Mouse (Mus musculus) stomach, postnatal 0 days (tissue): ENCODE data around the gene Dennd2d. TPM values are rescaled to one million over a fixed set of nuclear protein-coding genes. Genes with fewer than 3 reads are reported as not detected.

Source experiments
- ATAC-seq: fragments of 200-750 bp; cut with Nextera tagmentation; 2 replicates; pipeline ENCODE4 v1.8.0; 2017; ENCODE audit not compliant: low FRiP score, low TSS enrichment
- DNase-seq: peaks from one replicate; pipeline ENCODE4 v3.0.0-alpha.2; 2016; ENCODE audit warnings: low spot score
- H3K27ac ChIP-seq: fragments of 300-500 bp; sonication (generic); replicated peaks from 2 replicates; pipeline ENCODE4 v1.5.1; 2014; ENCODE audit warnings: mild to moderate bottlenecking, control low read depth
- H3K27me3 ChIP-seq: fragments of 300-500 bp; sonication (generic); 2 replicates; pipeline ENCODE4 v1.6.1; 2014; ENCODE audit warnings: low read length; ENCODE audit not compliant: control insufficient read depth, insufficient read depth
- H3K36me3 ChIP-seq: fragments of 300-500 bp; sonication (generic); 2 replicates; pipeline ENCODE4 v1.6.1; 2014; ENCODE audit warnings: low read length, mixed read lengths; ENCODE audit not compliant: control insufficient read depth, insufficient read depth
- H3K4me1 ChIP-seq: fragments of 300-500 bp; sonication (generic); replicated peaks from 2 replicates; pipeline ENCODE4 v1.6.1; 2014; ENCODE audit warnings: antibody characterized with exemption; ENCODE audit not compliant: control insufficient read depth, insufficient read depth
- H3K4me2 ChIP-seq: fragments of 300-500 bp; sonication (generic); replicated peaks from 2 replicates; pipeline ENCODE4 v1.6.1; 2014; ENCODE audit warnings: low read depth, mild to moderate bottlenecking, control low read depth, moderate library complexity
- H3K4me3 ChIP-seq: fragments of 300-500 bp; sonication (generic); 2 replicates; pipeline ENCODE4 v1.5.1; 2014; ENCODE audit warnings: low read depth, low read length, control low read depth
- H3K9ac ChIP-seq: fragments of 300-500 bp; sonication (generic); 2 replicates; pipeline ENCODE4 v1.6.1; 2014; ENCODE audit warnings: mild to moderate bottlenecking, low read length, control low read depth, mixed read lengths
- H3K9me3 ChIP-seq: fragments of 300-500 bp; sonication (generic); 2 replicates; pipeline ENCODE4 v1.6.1; 2016; ENCODE audit warnings: low read length; ENCODE audit not compliant: control insufficient read depth
- CTCF ChIP-seq: IDR thresholded peaks from 2 replicates; pipeline ENCODE4 v1.5.1; 2016; ENCODE audit warnings: antibody characterized with exemption, low read depth, mild to moderate bottlenecking, moderate library complexity
- EP300 ChIP-seq: optimal IDR thresholded peaks from 2 replicates; pipeline ENCODE3; 2016; ENCODE audit warnings: antibody characterized with exemption
- WGBS: fragments of 180-500 bp; shearing (Covaris S2); extraction: QIAGEN DNeasy Blood & Tissue Kit; methylation state at CpG from one replicate; pipeline ENCODE4 v1.1.7; 2014; 5-methylcytosine and 5-hydroxymethylcytosine counted together
- polyA plus RNA-seq: library from polyadenylated mRNA; unstranded; fragments of >200 nt; fragmentation: Nextera tagmentation; extraction: Ambion mirVana; gene quantifications from 2 replicates; pipeline ENCODE4 v1.2.1, GENCODE M21; 2015

Dennd2d gene
- polyA plus RNA-seq, 1 experiment from 2014 or later: 27.7 TPM

DNA sequence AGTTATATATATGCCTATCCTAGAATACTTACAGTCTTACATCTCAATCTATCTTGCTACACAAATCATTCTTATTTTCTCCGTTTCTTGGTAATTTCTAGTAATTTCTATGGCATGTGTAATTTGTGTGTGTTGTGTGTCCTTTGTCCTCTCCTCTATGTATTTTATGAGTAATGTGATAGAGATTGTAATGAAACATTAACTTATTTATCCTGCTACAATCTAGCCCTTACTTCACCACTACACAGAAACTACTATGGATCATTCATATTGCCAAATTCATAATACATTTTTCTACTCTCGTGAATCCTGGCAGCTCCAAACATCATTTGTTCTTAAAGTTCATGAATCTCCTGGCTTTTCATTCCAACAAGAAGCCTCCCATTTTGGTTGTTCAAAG lies 45.8 kb downstream of the Dennd2d start:
- no peak for TF ChIP-seq CTCF
- no peak for TF ChIP-seq EP300
- ATAC-seq (0 out of 2 replicates have a peak, but pooled peaks have one; percentile 61), DNase-seq (no peak)
- H3K27ac ChIP-seq: 0 out of 2 replicates have a peak overlapping the region, but pooled peaks have one; percentile 24
- no peak overlapping the region for H3K4me2 ChIP-seq
- no peaks in the 10 kb centered on the region for H3K27me3 ChIP-seq
- H3K4me3 ChIP-seq: no peak overlapping the region
- H3K36me3 ChIP-seq: no peaks in the 10 kb centered on the region
- H3K9me3 ChIP-seq: no peaks in the 10 kb centered on the region
- WGBS: 71% methylated on average over 2 of the region's 2 CpGs
- H3K9ac ChIP-seq: no peak overlapping the region
- H3K4me1 ChIP-seq: no peaks in the 10 kb centered on the region

DNA sequence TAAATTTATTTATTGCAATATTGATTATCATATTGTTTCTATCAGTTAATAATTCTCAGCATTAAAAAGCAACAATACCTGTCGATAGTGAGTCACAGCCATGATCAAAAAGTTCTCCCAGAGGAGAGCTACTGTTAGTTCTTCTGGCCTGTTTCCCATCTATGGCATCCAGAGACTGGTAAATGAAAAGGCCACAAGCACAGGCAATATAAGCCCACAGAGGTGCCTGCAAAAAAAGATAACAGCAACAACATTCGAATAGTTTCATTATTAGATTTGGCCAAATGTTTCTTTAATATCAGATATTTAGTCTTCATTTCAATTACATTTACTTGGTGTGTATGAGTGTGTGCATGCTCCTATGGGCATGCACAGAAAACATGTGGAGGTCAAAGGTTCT lies 51.1 kb downstream of the Dennd2d start:
- ATAC-seq (no peak), DNase-seq (no peak)
- H3K4me1 ChIP-seq: no peaks in the 10 kb centered on the region
- H3K27me3 ChIP-seq: no peaks in the 10 kb centered on the region
- TF ChIP-seq EP300 (no peak), CTCF (no peak)
- H3K4me3 ChIP-seq: no peak overlapping the region
- H3K27ac ChIP-seq: no peak overlapping the region
- H3K9me3 ChIP-seq: no peaks in the 10 kb centered on the region
- 92% methylated on average over 2 of the region's 2 CpGs for WGBS
- H3K4me2 ChIP-seq: no peak overlapping the region
- H3K36me3 ChIP-seq: no peaks in the 10 kb centered on the region
- H3K9ac ChIP-seq: no peak overlapping the region

DNA sequence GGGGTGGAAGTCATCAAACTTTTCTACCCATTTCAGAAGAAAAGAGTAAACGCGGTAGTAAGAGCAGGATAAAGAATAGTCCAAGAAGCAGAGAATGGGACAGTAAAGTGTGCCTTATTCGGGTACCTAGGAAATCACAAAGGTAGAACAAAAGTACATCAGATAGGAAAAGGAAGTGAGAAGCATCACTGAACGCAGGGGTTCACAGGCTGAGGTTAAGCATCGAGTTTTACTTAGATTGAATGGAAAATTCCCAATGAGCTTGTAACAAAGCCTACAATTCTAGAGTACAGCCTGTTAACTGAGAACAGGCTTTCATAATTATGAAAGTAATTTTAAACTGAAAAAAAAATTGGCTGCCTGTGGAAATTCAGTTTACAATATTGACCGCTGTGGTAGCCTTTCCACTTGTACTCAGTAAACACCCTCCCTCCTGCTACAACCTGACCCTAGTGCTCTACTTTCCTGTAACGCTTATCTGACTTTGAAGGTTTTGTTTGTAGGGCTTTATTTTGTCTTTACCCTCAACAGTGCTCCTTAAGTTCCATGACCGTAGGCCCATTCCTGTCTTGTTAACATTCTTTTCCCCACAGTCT lies 62.6 kb downstream of the Dennd2d start:
- H3K4me2 ChIP-seq: peak overlapping the region; percentile 11; the same call in 1 of the 2 replicates
- WGBS: 57% methylated on average over 8 of the region's 8 CpGs
- H3K4me3 ChIP-seq: no peak overlapping the region
- ATAC-seq (no peak), DNase-seq (peak; percentile 18)
- TF ChIP-seq CTCF: no peak
- no peak for TF ChIP-seq EP300
- H3K27ac ChIP-seq: no peak overlapping the region
- no peaks in the 10 kb centered on the region for H3K27me3 ChIP-seq
- H3K9ac ChIP-seq: no peak overlapping the region
- H3K36me3 ChIP-seq: no peaks in the 10 kb centered on the region
- no peaks in the 10 kb centered on the region for H3K9me3 ChIP-seq
- H3K4me1 ChIP-seq: 0 out of 2 replicates have a peak, but pooled peaks cover 4% of the 10 kb centered on the region

DNA sequence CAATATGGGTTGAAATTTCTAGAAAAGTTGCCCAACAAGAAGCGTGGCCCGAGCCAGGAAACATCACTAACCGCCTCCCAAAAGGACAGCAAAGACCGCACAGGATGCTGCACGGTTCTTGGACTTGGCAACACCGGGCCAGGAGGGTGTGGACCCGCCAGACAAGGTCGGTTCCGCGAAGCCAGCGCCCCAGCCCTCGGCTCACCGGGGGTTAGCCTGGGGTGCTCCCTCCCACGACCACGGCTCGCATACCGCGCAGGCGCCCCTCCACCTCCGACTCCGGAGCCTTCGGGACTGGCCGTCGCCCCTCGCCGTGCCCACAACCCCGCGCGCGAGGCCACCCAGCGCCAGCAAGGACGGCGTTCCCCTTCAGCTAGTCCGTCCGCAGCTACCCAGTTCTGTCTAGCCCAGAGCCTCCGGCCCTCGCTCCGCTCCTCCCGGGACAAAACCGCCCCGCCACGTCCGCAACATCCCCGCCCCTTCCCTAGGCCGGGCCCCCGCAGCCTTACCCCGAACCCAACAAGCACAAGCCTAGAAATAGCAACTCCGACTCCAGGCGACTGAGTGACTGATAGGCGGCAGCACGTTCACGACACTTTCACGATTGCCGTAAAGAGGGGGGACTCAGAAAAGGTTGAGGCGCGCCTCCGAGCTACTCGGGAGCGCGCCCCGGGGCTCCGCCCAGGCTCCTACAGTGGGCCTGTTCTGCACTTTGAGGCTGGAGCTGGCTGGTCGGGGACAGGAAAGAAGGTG lies 65.1 kb downstream of the Dennd2d start, which contains the start of the genes Dram2 and Cept1:
Dram2 (plus strand) TSS at position 628 of the 753 bp plus-strand sequence.
Cept1 (minus strand) TSS at position 632 of the 753 bp plus-strand sequence.
- WGBS: under 1% methylated on average over 62 of the region's 63 CpGs
- Histone ChIP-seq H3K9me3 (no peaks in the 10 kb centered on the region), H3K4me1 (0 out of 2 replicates have a peak, but pooled peaks cover 4% of the 10 kb centered on the region), H3K9ac (peak within 1 kb of the TSS; percentile 96), H3K27me3 (no peaks in the 10 kb centered on the region), H3K4me3 (peak within 1 kb of the TSS; percentile 92), H3K36me3 (peaks cover 3% of the 10 kb centered on the region; the same call in 1 of the 2 replicates), H3K4me2 (peak within 1 kb of the TSS; percentile 53), H3K27ac (peak within 1 kb of the TSS; percentile 99)
- TF ChIP-seq EP300: no peak
- TF ChIP-seq CTCF: peak; percentile 29; the same call in 1 of the 2 replicates
- DNase-seq (peak; percentile 95), ATAC-seq (peak; percentile 96)

DNA sequence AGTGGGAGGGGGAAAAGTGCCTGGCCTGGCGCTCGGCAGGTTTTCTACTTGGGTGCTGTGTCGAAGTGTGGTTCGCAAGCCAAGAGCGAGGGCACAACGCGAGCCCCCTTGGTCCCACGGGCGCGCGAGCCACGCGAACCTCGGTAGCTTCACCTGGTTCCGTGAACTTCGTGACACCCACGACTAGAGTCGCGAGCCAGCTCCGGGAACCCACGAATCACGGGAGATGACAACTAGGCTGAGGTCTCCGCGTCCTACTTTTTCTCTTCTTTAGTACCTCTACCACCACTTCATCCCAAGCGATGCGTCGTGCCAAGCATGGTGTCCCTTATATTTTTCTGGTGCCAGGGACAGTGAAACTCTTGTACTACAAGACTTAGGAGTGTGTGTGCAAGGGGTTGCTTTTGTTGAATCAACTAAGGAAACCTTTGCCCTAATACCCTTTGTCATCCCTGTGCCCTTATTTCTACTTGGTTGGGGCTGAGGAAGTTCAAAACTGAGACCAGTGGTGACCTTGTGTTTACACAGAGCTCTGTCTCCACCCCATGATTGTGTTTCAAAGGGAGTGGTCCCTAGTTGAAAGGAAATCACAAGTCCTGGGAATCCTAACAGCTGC lies 65.8 kb downstream of the Dennd2d start:
- TF ChIP-seq CTCF (no peak), EP300 (no peak)
- no peaks in the 10 kb centered on the region for H3K9me3 ChIP-seq
- H3K36me3 ChIP-seq: peaks cover 3% of the 10 kb centered on the region; the same call in 1 of the 2 replicates
- H3K4me3 ChIP-seq: peak overlapping the region; percentile 92
- under 1% methylated on average over 27 of the region's 27 CpGs for WGBS
- DNase-seq: peak; percentile 34
- H3K27ac ChIP-seq: peak overlapping the region; percentile 99
- 0 out of 2 replicates have a peak, but pooled peaks cover 4% of the 10 kb centered on the region for H3K4me1 ChIP-seq
- no peaks in the 10 kb centered on the region for H3K27me3 ChIP-seq
- peak overlapping the region; percentile 96 for H3K9ac ChIP-seq
- peak; percentile 63 for ATAC-seq
- H3K4me2 ChIP-seq: peak overlapping the region; percentile 53
